Mouse (Mus musculus): ENCODE data around the gene Bhmt.

DNA sequence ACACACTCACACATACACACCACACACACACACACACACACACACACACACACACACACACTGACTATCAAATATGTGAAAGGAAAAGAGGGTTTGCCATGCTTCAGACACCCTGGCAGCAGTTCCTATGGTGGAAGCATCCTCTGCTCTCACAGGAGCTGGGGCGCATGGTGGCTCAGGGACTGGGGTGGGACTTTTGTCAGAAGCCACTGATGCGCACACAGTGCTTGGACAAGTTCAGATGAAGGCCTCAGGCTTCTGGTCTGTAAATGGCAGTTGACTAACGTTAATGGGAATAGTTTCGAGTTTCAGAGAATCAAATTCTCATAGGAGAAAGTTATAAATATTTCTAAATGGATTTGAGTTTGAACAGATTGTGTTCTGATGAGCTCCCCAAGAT is 47.5 kb upstream of the Bhmt start:
- TF ChIP-seq CTCF (IDR thresholded peaks at IDR 0.05; ENCODE audit: borderline replicate concordance, insufficient read depth, low read depth, low read length), result no peak
- no peak for TF ChIP-seq POLR2A (IDR thresholded peaks at IDR 0.05; ENCODE audit: borderline replicate concordance, insufficient read depth, low read length)

Data from cerebellum, adult 2 months (tissue).